Mouse (Mus musculus) bone marrow, adult 2 months (tissue): ENCODE measurements around the gene Pex11b.
A peak's percentile ranks its signal among the peaks of the same experiment; 100 is the strongest.

ENCODE experiments used
- CTCF ChIP-seq: fragments of 200-500 bp; IDR thresholded peaks from 2 replicates; pipeline ENCODE4 v1.5.1; 2011; ENCODE audit warnings: low read length, control low read depth; ENCODE audit not compliant: control insufficient read depth, insufficient read depth
- POLR2A ChIP-seq: fragments of 200-500 bp; IDR thresholded peaks from 2 replicates; pipeline ENCODE4 v1.6.1; 2011; ENCODE audit warnings: low read depth, mild to moderate bottlenecking, control low read depth, low read length, borderline replicate concordance; ENCODE audit not compliant: control insufficient read depth

GRCm38 (mm10) chr3:96601251-96601787, 33.9 kb upstream of the Pex11b start:
- no peak for TF ChIP-seq CTCF
- 0 out of 2 replicates have a peak, but pooled peaks have one; percentile 11 for TF ChIP-seq POLR2A
